Mouse (Mus musculus) cortical plate, adult 2 months (tissue): ENCODE measurements around the gene Rasal1.
A peak's percentile ranks its signal among the peaks of the same experiment; 100 is the strongest.

Source experiments
- CTCF ChIP-seq: fragments of 200-500 bp; IDR thresholded peaks from 2 replicates; pipeline ENCODE4 v1.5.1; 2011; ENCODE audit warnings: mild to moderate bottlenecking, control low read depth, low read length; ENCODE audit not compliant: insufficient read depth; ENCODE audit errors: extremely low read depth
- POLR2A ChIP-seq: fragments of 200-500 bp; IDR thresholded peaks from 2 replicates; pipeline ENCODE4 v1.6.1; 2011; ENCODE audit warnings: mild to moderate bottlenecking, low read length, control low read depth; ENCODE audit not compliant: insufficient read depth; ENCODE audit errors: extremely low read depth

DNA sequence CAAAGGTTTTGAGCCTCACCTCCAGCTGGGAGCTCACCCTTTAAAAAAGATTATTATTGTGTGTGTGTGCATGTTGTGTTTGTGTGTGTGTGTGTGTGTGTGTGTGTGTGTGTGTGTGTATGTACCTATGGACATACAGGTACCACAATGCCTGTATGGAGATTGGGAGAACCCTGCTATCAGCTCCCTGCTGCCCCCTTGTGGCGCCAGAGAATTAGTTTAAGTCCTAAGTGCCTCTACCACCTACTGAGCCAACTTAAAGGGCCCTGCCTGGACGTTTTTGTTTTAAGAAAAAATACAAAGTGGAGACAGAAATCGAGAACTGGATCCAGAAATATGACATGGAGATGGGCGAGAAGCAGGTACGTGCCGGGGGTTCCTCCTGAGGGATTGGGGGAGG, 43.8 kb upstream of the Rasal1 start:
- peak; percentile 79 for TF ChIP-seq CTCF
- no peak for TF ChIP-seq POLR2A
